Mouse (Mus musculus) liver, postnatal 0 days (tissue): ENCODE results near the gene B3glct.

Source experiments
- CTCF ChIP-seq: sonication (generic); IDR thresholded peaks from 2 replicates; pipeline ENCODE4 v1.5.1; 2016; ENCODE audit warnings: antibody characterized with exemption, low read depth
- EP300 ChIP-seq: IDR thresholded peaks from 2 replicates; pipeline ENCODE4 v1.6.1; 2016; ENCODE audit warnings: antibody characterized with exemption, low read depth, mild to moderate bottlenecking

- TF ChIP-seq CTCF (peak; percentile 34), EP300 (no peak)
Observed at GRCm38 (mm10) chr5:149748640-149749580, 70.9 kb downstream of the B3glct start.
